Mouse (Mus musculus) CH12.LX (cell line): ENCODE measurements around the gene Ier2. TPM values are rescaled to one million over a fixed set of nuclear protein-coding genes. Genes with fewer than 3 reads are reported as not detected.
A peak's percentile ranks its signal among the peaks of the same experiment; 100 is the strongest.
"Not testable (repeated sequence)": the region's sequence is repeated elsewhere in the genome, so short reads cannot be mapped to it uniquely, and the experiment has no call there.

Experiments used
- DNase-seq: peaks from one replicate; pipeline ENCODE4 v3.0.0-alpha.2; 2013; ENCODE audit errors: extremely low read depth
- H3K27ac ChIP-seq: 2 replicates; pipeline ENCODE4 v1.5.1; 2012; ENCODE audit warnings: low read depth, mild to moderate bottlenecking, control low read depth, moderate library complexity; ENCODE audit not compliant: insufficient read depth
- H3K27me3 ChIP-seq: replicated peaks from 2 replicates; pipeline ENCODE3; 2012; ENCODE audit warnings: inconsistent platforms
- H3K36me3 ChIP-seq, 2 experiments: replicated peaks in 1 of 2; 2 replicates each; pipeline versions ENCODE3 to v1.6.1; 2012; ENCODE audit warnings: inconsistent platforms in 1 of 2, low read length in 1 of 2, mild to moderate bottlenecking in 1 of 2, mixed read lengths in 1 of 2, moderate library complexity in 1 of 2; ENCODE audit not compliant: control insufficient read depth in 1 of 2, insufficient read depth in 1 of 2
- H3K4me1 ChIP-seq, 2 experiments: 2 replicates each; pipeline ENCODE4 v1.6.1; 2012; ENCODE audit warnings: inconsistent platforms in 1 of 2, moderate library complexity in 1 of 2; ENCODE audit not compliant: insufficient read depth in 2 of 2, control insufficient read depth in 1 of 2
- H3K4me2 ChIP-seq: 2 replicates; pipeline ENCODE4 v1.6.1; 2012; ENCODE audit warnings: low read depth, mild to moderate bottlenecking, control low read depth; ENCODE audit not compliant: poor library complexity, insufficient read depth, severe bottlenecking
- H3K4me3 ChIP-seq, 3 experiments: fragments of 150-350 bp in 1 of 3; sonication (generic) in 1 of 3; replicated peaks in 1 of 3; 2 replicates each; pipeline versions ENCODE3 to v1.5.1; 2011 to 2012; ENCODE audit warnings: low read depth in 2 of 3, low read length in 2 of 3, mild to moderate bottlenecking in 2 of 3, moderate library complexity in 2 of 3, control low read depth in 1 of 3, improper control_type of control experiment in 1 of 3, inconsistent platforms in 1 of 3, mixed read lengths in 1 of 3; ENCODE audit not compliant: poor library complexity in 1 of 3
- H3K79me2 ChIP-seq: replicated peaks from 2 replicates; pipeline ENCODE4 v1.6.1; 2012; ENCODE audit warnings: mild to moderate bottlenecking, moderate library complexity; ENCODE audit not compliant: control insufficient read depth, poor library complexity, insufficient read depth, severe bottlenecking; ENCODE audit errors: extremely low read depth
- H3K9ac ChIP-seq: 2 replicates; pipeline ENCODE4 v1.6.1; 2012; ENCODE audit warnings: low read depth, mild to moderate bottlenecking, control low read depth, moderate library complexity; ENCODE audit not compliant: insufficient read depth
- H3K9me3 ChIP-seq: replicated peaks from 2 replicates; pipeline ENCODE3; 2012; ENCODE audit warnings: low read length, inconsistent platforms, mixed read lengths
- BHLHE40 ChIP-seq: IDR thresholded peaks from 2 replicates; pipeline ENCODE4 v1.6.1; 2011; ENCODE audit warnings: mild to moderate bottlenecking, low read depth, low read length, improper control_type of control experiment
- GABPA ChIP-seq: IDR thresholded peaks from 2 replicates; pipeline ENCODE4 v1.6.1; 2012; ENCODE audit warnings: low read depth, low read length, improper control_type of control experiment, inconsistent platforms; ENCODE audit not compliant: insufficient replicate concordance
- HCFC1 ChIP-seq: IDR thresholded peaks from 2 replicates; pipeline ENCODE4 v1.6.1; 2012; ENCODE audit warnings: low read depth, mild to moderate bottlenecking, inconsistent platforms, low read length, improper control_type of control experiment
- JUND ChIP-seq: conservative IDR thresholded peaks from 2 replicates; pipeline ENCODE4 v1.6.1; 2011; ENCODE audit warnings: low read depth, low read length, improper control_type of control experiment
- KAT2A ChIP-seq: IDR thresholded peaks from 2 replicates; pipeline ENCODE4 v1.6.1; 2012; ENCODE audit warnings: low read length, improper control_type of control experiment, inconsistent platforms; ENCODE audit not compliant: insufficient replicate concordance
- MAFK ChIP-seq: IDR thresholded peaks from 2 replicates; pipeline ENCODE4 v1.6.1; 2011; ENCODE audit warnings: low read length, improper control_type of control experiment; ENCODE audit not compliant: insufficient replicate concordance
- MXI1 ChIP-seq: IDR thresholded peaks from 2 replicates; pipeline ENCODE4 v1.6.1; 2011; ENCODE audit warnings: mild to moderate bottlenecking, low read depth, low read length, improper control_type of control experiment
- NRF1 ChIP-seq: IDR thresholded peaks from 2 replicates; pipeline ENCODE4 v1.6.1; 2014; ENCODE audit warnings: low read depth, mild to moderate bottlenecking, inconsistent platforms, low read length, improper control_type of control experiment, moderate library complexity
- PAX5 ChIP-seq: IDR thresholded peaks from 2 replicates; pipeline ENCODE4 v1.6.1; 2012; ENCODE audit warnings: low read length, inconsistent platforms, mixed read lengths
- POLR2A ChIP-seq: IDR thresholded peaks from 2 replicates; pipeline ENCODE4 v1.6.1; 2011; ENCODE audit warnings: low read depth, mild to moderate bottlenecking, improper control_type of control experiment, low read length
- POLR2AphosphoS2 ChIP-seq: IDR thresholded peaks from 2 replicates; pipeline ENCODE4 v1.6.1; 2011; ENCODE audit warnings: low read depth, low read length, improper control_type of control experiment
- RCOR1 ChIP-seq: conservative IDR thresholded peaks from 2 replicates; pipeline ENCODE4 v1.6.1; 2012; ENCODE audit warnings: low read depth, mild to moderate bottlenecking, inconsistent platforms, low read length, improper control_type of control experiment
- TBP ChIP-seq: conservative IDR thresholded peaks from 2 replicates; pipeline ENCODE4 v1.6.1; 2011; ENCODE audit warnings: low read depth, low read length, improper control_type of control experiment
- dilution Hi-C: fragments of 300-500 bp; cut with MboI; formaldehyde crosslinking; loops from 2 replicates; pipeline ENCODE4 v1.14.3; 2020; ENCODE audit warnings: low sequenced_read_pairs; ENCODE audit not compliant: extremely low pct_unique_long_range_greater_than_20kb, extremely low pct_ligation_motif_present
- in situ Hi-C: fragments of 300-500 bp; cut with MboI; formaldehyde crosslinking; loops from 3 replicates; pipeline ENCODE4 v1.14.3; 2019; ENCODE audit warnings: low sequenced_read_pairs, low pct_ligation_motif_present, low pct_unique_long_range_greater_than_20kb, mixed read lengths
- polyA plus RNA-seq: library from polyadenylated mRNA; unstranded; fragments of >175 nt; gene quantifications from 2 replicates; pipeline ENCODE4 v1.2.1, GENCODE M21; 2012; ENCODE audit warnings: low read depth; ENCODE audit not compliant: insufficient read length
- total RNA-seq, 2 experiments: library from RNA; depleted of rRNA; stranded (reverse); fragments of 300-350 nt in 1 of 2; fragments of >200 nt in 1 of 2; gene quantifications; 2 replicates each; pipeline ENCODE4 v1.2.3; 2012 to 2014

Ier2 gene
- total and polyA plus RNA-seq, 3 experiments = 26.3 to 35.4 (median 30.3) TPM

GRCm38 (mm10) chr8:84630145-84630544 lies 32.5 kb downstream of the Ier2 start:
- Histone ChIP-seq H3K4me3 (no peak overlapping the region), H3K36me3 (peaks cover 0 to 45% of the 10 kb centered on the region in 2 experiments), H3K4me1 (peaks cover 2 to 11% of the 10 kb centered on the region in 2 experiments; a peak in 2 of 4 replicates), H3K79me2 (no peaks in the 10 kb centered on the region), H3K9me3 (peaks cover 4% of the 10 kb centered on the region), H3K4me2 (no peak overlapping the region), H3K9ac (no peak overlapping the region), H3K27ac (no peak overlapping the region), H3K27me3 (peaks cover 3% of the 10 kb centered on the region)
- DNase-seq = no peak
- in situ Hi-C loops (no loop called here), dilution Hi-C loops (no loop called here)
- 0 out of 2 replicates have a peak, but pooled peaks have one; percentile 55 for TF ChIP-seq MAFK
- no peak for TF ChIP-seq KAT2A

- TF ChIP-seq POLR2AphosphoS2 (no peak), NRF1 (no peak), JUND (no peak), BHLHE40 (no peak), GABPA (no peak), HCFC1 (no peak), POLR2A (no peak), TBP (no peak), PAX5 (no peak), RCOR1 (no peak), KAT2A (no peak), MXI1 (no peak), MAFK (no peak)
- TF ChIP-seq, all 38 proteins: peak for 0
- peaks cover 4% of the 10 kb centered on the region for H3K9me3 ChIP-seq
- H3K36me3 ChIP-seq = peaks cover 0 to 40% of the 10 kb centered on the region in 2 experiments
- H3K4me1 ChIP-seq = peaks cover 2 to 11% of the 10 kb centered on the region in 2 experiments; a peak in 2 of 4 replicates
- H3K27ac ChIP-seq = no peak overlapping the region
- H3K27me3 ChIP-seq = peaks cover 3% of the 10 kb centered on the region
- no peak overlapping the region for H3K4me3 ChIP-seq
- H3K79me2 ChIP-seq = no peaks in the 10 kb centered on the region
- no peak overlapping the region for H3K9ac ChIP-seq
- dilution Hi-C loops (no loop called here), in situ Hi-C loops (no loop called here)
- H3K4me2 ChIP-seq = no peak overlapping the region
- DNase-seq = no peak
Observed at GRCm38 (mm10) chr8:84629586-84629985, 33.1 kb downstream of the Ier2 start.

GRCm38 (mm10) chr8:84623425-84623824 lies 39.2 kb downstream of the Ier2 start:
- Histone ChIP-seq H3K27me3 (peaks cover 28% of the 10 kb centered on the region), H3K36me3 (peaks cover 0 to 16% of the 10 kb centered on the region in 2 experiments)
- H3K9ac ChIP-seq, in situ Hi-C loops, H3K4me2 ChIP-seq, H3K79me2 ChIP-seq, H3K27ac ChIP-seq, H3K9me3 ChIP-seq, H3K4me1 ChIP-seq, dilution Hi-C loops, DNase-seq, H3K4me3 ChIP-seq: not testable (repeated sequence)
